Mouse (Mus musculus) C3H10T1/2 (cell line): ENCODE measurements around the gene Mthfd1. TPM values are rescaled to one million over a fixed set of nuclear protein-coding genes. Genes with fewer than 3 reads are reported as not detected.

ENCODE experiments used
- polyA plus RNA-seq, 2 experiments: library from polyadenylated mRNA; unstranded; fragments of >200 nt; fragmentation: generic; extraction: Trizol; gene quantifications; one replicate each; pipeline ENCODE4 v1.2.1; 2012; ENCODE audit warnings: missing spikeins in 2 of 2

Mthfd1 gene
- 10 to 100 TPM; 22.8 to 44.4 TPM for polyA plus RNA-seq

GRCm38 (mm10) chr12:76254725-76255498 is at the start of gene Mthfd1:
Mthfd1 (plus strand) TSS chr12:76255298.

DNA sequence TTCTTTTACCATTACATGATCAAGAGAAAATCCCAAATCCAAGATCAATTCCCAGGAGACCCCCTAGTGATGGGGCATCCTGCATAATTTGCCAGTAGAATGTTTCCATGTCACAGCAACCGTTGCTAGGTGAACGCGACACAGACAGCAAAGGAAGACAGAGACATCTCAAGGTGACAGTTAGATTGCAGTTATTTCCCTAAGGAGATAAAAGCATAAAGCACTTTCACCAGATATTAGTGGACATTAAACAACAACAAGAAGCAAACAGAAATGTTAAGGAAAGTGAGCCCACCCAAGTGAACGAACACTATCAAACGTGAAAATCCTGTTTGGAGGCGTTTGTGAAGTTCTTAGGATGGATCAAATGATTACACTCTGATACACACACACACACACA is 8.5 kb upstream of the Mthfd1 start, which contains the start of gene Tex21:
Tex21 (minus strand) TSS at position 101 of the 400 bp plus-strand sequence.

GRCm38 (mm10) chr12:76324679-76325431 is 69.8 kb downstream of the Mthfd1 start, which contains the start of gene Akap5:
Akap5 (plus strand) TSS chr12:76324891.

Other genes starting within 250 kb of the Mthfd1 start
- under 1 TPM in 1 of 2 experiments, not detected in 1; 0.05 TPM for gene Esr2, start 78.0 kb upstream of the Mthfd1 start, polyA plus RNA-seq
- not detected for gene Tex21, start 8.6 kb upstream of the Mthfd1 start, polyA plus RNA-seq
- under 1 TPM; under 0.01 to 0.09 TPM for gene Akap5, start 69.6 kb downstream of the Mthfd1 start, polyA plus RNA-seq
- gene Zbtb25, start 114.3 kb downstream of the Mthfd1 start, polyA plus RNA-seq = 1 to 10 TPM; 1.4 to 7.3 TPM
- 1 to 10 TPM in 1 of 2 experiments, under 1 TPM in 1; 0.14 to 1.1 TPM for gene Zbtb1, start 115.0 kb downstream of the Mthfd1 start, polyA plus RNA-seq
- gene Hspa2, start 148.9 kb downstream of the Mthfd1 start, polyA plus RNA-seq = 10 to 100 TPM in 1 of 2 experiments, 1 to 10 TPM in 1; 1.2 to 14.6 TPM
- not detected for gene Ppp1r36, start 162.2 kb downstream of the Mthfd1 start, polyA plus RNA-seq